Mouse (Mus musculus): ENCODE measurements around the gene Sds.

Sds gene

DNA sequence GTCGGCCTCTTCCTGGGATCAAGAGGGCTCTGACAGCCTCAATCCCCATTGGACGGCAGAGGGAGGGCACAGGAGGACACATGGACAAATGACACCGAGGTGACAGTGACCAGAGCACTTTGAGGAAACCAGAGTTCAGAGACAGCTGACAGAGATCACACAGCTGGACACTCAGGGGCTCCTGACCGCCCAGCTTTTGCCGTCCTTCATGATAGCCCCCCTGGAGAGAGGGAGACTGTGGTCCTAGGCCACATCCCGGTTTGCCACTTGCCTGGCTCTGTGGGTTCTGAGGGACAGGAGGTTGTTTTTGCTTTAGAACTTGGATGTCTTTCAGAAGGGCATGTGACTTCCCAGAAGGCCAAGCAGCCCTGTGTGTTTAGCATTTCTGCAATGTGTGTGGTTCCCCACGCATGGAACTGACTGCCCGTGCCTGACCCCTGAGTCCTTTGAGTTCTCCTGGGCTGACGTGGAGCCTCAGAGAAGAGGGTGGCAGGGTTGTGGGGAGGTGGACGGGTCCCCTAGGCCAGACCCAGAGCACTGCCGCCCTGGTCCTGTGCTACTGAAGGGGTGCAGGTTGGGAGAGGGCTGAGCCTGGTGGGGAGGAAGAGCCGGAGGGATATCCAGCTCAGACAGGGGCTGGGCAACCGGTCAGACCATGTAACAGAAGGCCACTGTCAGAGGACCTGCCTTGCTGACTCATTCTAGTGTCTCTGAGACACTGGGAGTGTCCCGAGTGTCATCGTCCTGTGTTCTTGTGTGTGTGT is 40.1 kb downstream of the Sds start:
- no peak for DNase-seq (ENCODE audit: low read depth)

DNA sequence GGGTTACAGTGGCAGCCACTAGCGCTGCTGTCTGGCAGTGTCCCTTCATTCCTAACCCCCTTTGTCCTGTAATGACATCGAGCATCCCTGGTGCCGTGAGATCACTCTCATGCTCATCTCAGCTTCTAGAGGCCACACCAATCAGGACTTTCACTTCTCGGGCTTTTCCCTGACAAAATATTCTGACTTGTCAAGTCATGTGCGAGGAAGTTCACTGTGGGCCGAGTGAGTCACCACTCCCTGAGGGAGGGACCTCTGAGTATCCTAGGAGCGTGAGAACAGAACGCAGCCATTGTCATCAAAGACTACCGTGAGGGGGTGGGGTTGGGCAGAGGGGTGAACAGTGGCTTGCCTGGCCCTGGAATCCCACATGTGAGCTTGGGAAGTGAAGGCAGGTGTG is 41.2 kb downstream of the Sds start:
- DNase-seq (ENCODE audit: low read depth): peak; percentile 89

DNA sequence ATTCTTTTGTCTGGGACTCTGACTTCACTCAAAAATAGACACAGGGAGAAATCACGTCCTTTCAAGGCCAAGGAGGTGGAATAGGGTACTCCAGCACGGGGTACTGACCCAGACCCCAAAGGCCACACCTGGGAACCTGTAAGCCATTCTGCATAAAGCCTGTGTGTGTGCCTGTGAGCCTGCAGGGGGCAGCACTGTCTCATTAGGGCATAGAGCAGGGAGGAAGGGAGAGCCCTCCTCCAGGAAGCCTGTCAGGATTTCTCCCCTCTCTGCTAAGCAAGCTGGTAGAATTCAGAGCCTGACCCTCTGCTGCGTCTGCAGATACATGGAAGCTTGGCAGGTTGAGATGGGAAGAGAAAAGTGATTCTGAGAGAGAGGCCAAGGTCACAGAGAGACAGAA is 46.3 kb downstream of the Sds start:
- DNase-seq (ENCODE audit: low read depth): no peak

DNA sequence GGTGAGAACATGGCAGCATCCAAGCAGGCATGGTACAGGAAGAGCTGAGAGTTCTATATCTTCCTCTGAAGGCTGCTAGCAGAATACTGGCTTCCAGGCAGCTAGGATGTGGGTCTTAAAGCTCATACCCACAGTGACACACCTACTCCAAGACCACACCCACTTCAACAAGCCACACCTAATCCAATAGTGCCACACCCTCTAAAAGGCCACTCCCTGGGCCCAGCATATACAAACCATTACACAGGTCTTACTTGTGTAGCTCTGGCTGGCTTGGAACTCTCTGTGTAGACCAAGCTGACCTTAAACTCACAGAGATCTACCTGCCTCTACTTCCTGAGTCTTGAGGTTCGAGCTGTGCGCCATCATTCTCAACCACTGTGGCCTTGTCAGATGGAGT is 48.4 kb downstream of the Sds start:
- DNase-seq (ENCODE audit: low read depth): no peak

DNA sequence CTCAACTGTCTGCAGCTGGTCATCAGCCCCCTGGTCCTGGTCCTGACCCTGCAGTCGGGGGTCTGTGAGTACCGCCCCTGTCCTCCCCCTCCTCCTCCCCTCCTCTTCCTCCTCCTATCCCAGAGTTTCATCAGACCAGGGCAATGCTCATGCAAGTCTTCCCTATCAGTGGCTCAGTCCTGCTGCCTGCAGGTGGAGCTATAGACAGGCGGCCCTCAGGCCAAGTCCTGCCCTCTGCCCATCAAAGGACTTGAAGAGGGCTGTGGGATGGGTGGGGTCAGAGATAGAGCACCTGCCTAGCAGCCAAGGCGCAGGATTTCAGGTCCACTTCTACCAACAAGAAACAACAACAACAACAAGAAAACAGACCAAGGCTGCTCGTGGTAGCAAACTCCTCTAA is 49.4 kb downstream of the Sds start:
- DNase-seq (ENCODE audit: low read depth): no peak

DNA sequence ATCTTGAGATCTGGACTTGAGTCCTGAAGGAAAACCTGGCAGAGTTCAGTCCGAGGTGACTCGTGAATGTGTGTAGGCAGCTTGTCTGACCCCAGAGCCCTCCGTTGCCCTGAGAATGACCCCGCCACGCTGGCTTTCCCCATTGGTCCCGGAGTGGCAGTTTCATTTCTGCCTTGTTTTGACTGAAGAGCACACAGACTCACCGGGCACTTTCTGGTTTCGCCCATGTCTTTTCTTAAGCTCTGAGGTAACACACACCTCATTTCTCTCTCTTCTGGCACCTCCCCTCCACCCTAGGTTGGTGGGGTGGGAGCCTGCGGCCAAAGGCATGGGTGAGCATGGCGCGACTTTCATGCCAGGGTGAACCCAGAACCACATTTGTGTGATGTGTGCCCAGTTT is 50.0 kb downstream of the Sds start:
- DNase-seq (ENCODE audit: low read depth): no peak

DNA sequence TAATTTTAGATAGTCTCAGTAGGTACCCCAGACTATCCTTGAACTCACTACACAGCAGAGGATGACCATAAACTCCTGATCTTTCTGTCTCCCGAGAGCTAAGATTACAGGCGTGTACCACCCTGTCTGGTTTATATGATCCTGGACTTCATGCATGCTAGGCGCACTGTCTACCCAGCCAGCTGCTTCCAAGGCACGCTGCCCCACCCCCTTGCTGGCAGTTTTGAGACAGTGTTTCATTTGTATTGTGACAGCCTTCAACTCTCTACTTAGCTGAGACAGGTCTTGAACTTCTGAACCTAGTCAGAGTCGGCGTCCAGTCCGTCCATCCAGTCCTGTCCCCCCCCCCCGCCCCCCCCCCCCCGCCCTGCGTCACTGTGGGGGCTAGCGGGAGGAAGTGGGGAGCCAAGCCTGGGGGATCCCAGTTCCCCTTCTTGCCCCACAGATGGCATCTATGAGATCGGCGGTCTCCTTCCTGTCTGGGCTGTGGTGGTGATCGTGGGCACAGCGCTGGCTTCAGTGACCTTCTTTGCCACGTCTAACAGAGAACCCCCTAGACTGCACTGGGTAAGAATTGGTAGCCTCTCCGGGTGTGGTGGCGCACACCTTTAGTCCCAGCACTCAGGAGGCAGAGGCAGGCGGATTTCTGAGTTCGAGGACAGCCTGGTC is 51.1 kb downstream of the Sds start:
- no peak for DNase-seq (ENCODE audit: low read depth)

DNA sequence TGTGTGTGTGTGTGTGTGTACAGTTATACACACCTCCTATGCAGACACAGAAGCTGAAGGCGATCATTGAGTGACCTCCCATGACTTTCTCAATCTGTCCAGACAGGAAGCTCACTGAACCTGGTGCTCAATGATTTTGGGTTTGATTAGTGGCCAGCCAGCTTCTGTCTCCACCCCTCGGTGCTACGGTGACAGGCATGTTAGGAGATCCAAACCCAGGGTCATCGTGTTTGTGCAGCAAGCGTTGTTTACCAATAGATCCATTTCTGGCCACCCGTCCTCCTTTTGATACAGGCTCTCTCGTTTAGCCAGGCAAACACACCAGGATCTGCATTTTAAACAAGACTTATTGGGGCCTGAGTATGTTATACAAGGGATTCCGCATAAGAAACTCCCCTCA is 55.3 kb downstream of the Sds start:
- no peak for DNase-seq (ENCODE audit: low read depth)
